Mouse (Mus musculus): ENCODE measurements around the gene Reps1.

GRCm38 (mm10) chr10:18020443-18020842 lies 35.2 kb upstream of the Reps1 start:
- TF ChIP-seq CTCF (IDR thresholded peaks at IDR 0.05; ENCODE audit: extremely low read depth, insufficient read depth, low read length): no peak
- no peak for TF ChIP-seq POLR2A (IDR thresholded peaks at IDR 0.05; ENCODE audit: extremely low read depth, insufficient read depth, low read length)
